Comparison of ENCODE assay signal across 7 mouse cellular contexts in the genomic region with DNA sequence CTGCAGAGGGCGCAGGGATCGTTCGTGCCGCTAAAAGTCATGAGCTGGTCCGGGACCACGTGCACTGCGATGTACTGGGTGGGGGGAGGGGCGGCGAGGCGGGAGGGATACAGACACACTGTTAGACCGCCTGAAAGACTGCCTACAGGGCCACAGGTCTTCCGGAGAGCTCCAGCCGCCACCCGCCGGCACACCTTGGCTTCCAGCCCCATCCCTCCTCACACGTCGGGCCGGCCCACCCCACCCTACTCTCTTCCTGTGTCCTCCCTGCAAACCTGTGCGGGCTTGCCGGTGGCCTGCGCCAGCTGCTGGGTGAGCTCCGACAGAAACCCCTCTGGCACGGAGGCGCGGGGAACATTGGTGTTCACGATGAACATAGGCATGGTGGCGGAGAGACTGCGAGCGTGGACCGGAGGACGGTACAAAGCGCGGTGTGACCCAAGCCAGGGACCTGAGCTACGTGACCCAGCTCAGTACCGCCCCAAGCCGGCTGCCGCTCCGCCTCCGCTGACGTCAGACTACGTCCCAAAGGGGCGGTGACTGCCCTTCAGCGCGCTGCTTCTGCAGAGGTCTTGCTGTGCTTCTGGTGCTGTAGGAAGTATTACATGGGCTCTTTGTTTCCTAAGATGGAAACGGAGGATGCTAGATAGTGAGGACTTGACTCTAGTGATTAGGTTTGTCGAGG. TPM values are rescaled to one million over a fixed set of nuclear protein-coding genes. Genes with fewer than 3 reads are reported as not detected.
DNase-seq lines count a peak whose midpoint lies in the region; ATAC-seq lines count a peak whose summit lies in the region.
"Not testable (repeated sequence)": the region's sequence is repeated elsewhere in the genome, so short reads cannot be mapped to it uniquely, and the experiment has no call there.

A gene (minus strand): TSS at position 455 of the 685 bp plus-strand sequence.

- H3K4me3 ChIP-seq in intestine, embryonic 15.5 days (replicated peaks) = peak within 1 kb of the TSS; percentile 87
- H3K4me3 ChIP-seq in midbrain, embryonic 10.5 days = peak within 1 kb of the TSS; percentile 91

- not testable (repeated sequence) for H3K27me3 ChIP-seq in intestine, embryonic 15.5 days (replicated peaks); midbrain, embryonic 10.5 days (ENCODE audit: low read depth, poor library complexity, severe bottlenecking)

- H3K9me3 ChIP-seq in intestine, embryonic 15.5 days; midbrain, embryonic 10.5 days (replicated peaks): not testable (repeated sequence)

- WGBS in intestine, embryonic 15.5 days = under 1% methylated on average over 43 of the region's 46 CpGs
- WGBS in midbrain, embryonic 10.5 days = under 1% methylated on average over 46 of the region's 46 CpGs

- peak within 1 kb of the TSS; percentile 88 for H3K9ac ChIP-seq in intestine, embryonic 15.5 days

- ATAC-seq in intestine, embryonic 15.5 days = peak; percentile 97

- not testable (repeated sequence) for H3K36me3 ChIP-seq in intestine, embryonic 15.5 days
- peaks cover 36% of the 10 kb centered on the region for H3K36me3 ChIP-seq in midbrain, embryonic 10.5 days

- H3K27ac ChIP-seq in intestine, embryonic 15.5 days = peak within 1 kb of the TSS; percentile 95
- H3K27ac ChIP-seq in midbrain, embryonic 10.5 days (replicated peaks) = peak within 1 kb of the TSS; percentile 100

- peak; percentile 91 to 96 for DNase-seq in adrenal gland, adult (ENCODE audit: inconsistent age in 2 of 2, low spot score in 1 of 2)
- DNase-seq in embryo, embryonic 10.5 days (ENCODE audit: low spot score) = peak; percentile 96
- DNase-seq in gastrocnemius, postnatal 25 days = peak; percentile 84
- peak; percentile 86 to 89 for DNase-seq in left cerebral cortex, postnatal 25 days (ENCODE audit: low spot score in 2 of 2)
- peak; percentile 94 for DNase-seq in midbrain, embryonic 10.5 days (ENCODE audit: low spot score)
- peak; percentile 77 for DNase-seq in right cerebral cortex, postnatal 4 days

- intact Hi-C loops in left cerebral cortex, postnatal 25 days (cut with DNase I) = loop anchor here (2.0 kb wide), 1 partner anchor 341 kb away; no protein-coding TSS in a partner anchor

- peak within 1 kb of the TSS; percentile 72 for H3K4me2 ChIP-seq in intestine, embryonic 15.5 days (replicated peaks)

- H3K4me1 ChIP-seq in intestine, embryonic 15.5 days (replicated peaks) = peaks cover 17% of the 10 kb centered on the region
- H3K4me1 ChIP-seq in midbrain, embryonic 10.5 days = peaks cover 38% of the 10 kb centered on the region

RNA-seq across cellular contexts. Expression of the gene that starts here (rescaled TPM):
- 100 to 1,000 TPM; 141 to 147 TPM for total RNA-seq in gastrocnemius, postnatal 25 days (2021)
- polyA plus RNA-seq in intestine, embryonic 15.5 days (2015; fragmentation: Nextera tagmentation; extraction: Ambion mirVana) = 2,230 and 2,305 TPM in 2 replicates
- total RNA-seq in left cerebral cortex, postnatal 25 days (2021) = 100 to 1,000 TPM; 522 to 530 TPM
- 2,515 and 3,289 TPM in 2 replicates for polyA plus RNA-seq in midbrain, embryonic 10.5 days (2016; fragmentation: Nextera tagmentation; extraction: Ambion mirVana)

Comparison
In these comparisons a context has a peak if more than half of its experiments do, and no peak if none do; other contexts are left out.
1. Peak in every context shown above with its lines: DNase-seq, ATAC-seq, H3K4me3 ChIP-seq and H3K27ac ChIP-seq.